Mouse (Mus musculus) neural tube, embryonic 15.5 days (tissue): ENCODE data around the gene Ptpro. TPM values are rescaled to one million over a fixed set of nuclear protein-coding genes. Genes with fewer than 3 reads are reported as not detected.

Experiments used
- ATAC-seq: fragments of 200-750 bp; cut with Nextera tagmentation; 2 replicates; pipeline ENCODE4 v1.8.0; 2017; ENCODE audit warnings: mild to moderate bottlenecking, moderate TSS enrichment, moderate library complexity; ENCODE audit not compliant: low FRiP score
- H3K27ac ChIP-seq: fragments of 300-500 bp; sonication (generic); replicated peaks from 2 replicates; pipeline ENCODE4 v1.5.1; 2015; ENCODE audit warnings: mild to moderate bottlenecking, inconsistent platforms
- H3K27me3 ChIP-seq: fragments of 300-500 bp; sonication (generic); replicated peaks from 2 replicates; pipeline ENCODE4 v1.6.1; 2015; ENCODE audit warnings: inconsistent platforms
- H3K36me3 ChIP-seq: fragments of 300-500 bp; sonication (generic); 2 replicates; pipeline ENCODE4 v1.6.1; 2015; ENCODE audit warnings: inconsistent platforms
- H3K4me1 ChIP-seq: fragments of 300-500 bp; sonication (generic); 2 replicates; pipeline ENCODE4 v1.6.1; 2015; ENCODE audit warnings: inconsistent platforms
- H3K4me2 ChIP-seq: fragments of 300-500 bp; sonication (generic); 2 replicates; pipeline ENCODE4 v1.6.1; 2015; ENCODE audit warnings: inconsistent platforms, mild to moderate bottlenecking, moderate library complexity
- H3K4me3 ChIP-seq: fragments of 300-500 bp; sonication (generic); replicated peaks from 2 replicates; pipeline ENCODE4 v1.5.1; 2015; ENCODE audit warnings: mild to moderate bottlenecking, inconsistent platforms
- H3K9ac ChIP-seq: fragments of 300-500 bp; sonication (generic); replicated peaks from 2 replicates; pipeline ENCODE4 v1.6.1; 2015; ENCODE audit warnings: mild to moderate bottlenecking, inconsistent platforms
- H3K9me3 ChIP-seq: fragments of 300-500 bp; sonication (generic); replicated peaks from 2 replicates; pipeline ENCODE4 v1.6.1; 2016; ENCODE audit warnings: inconsistent platforms
- WGBS: fragments of 180-500 bp; shearing (Covaris S2); methylation state at CpG from one replicate; pipeline ENCODE4 v1.1.7; 2015; ENCODE audit warnings: mixed read lengths; 5-methylcytosine and 5-hydroxymethylcytosine counted together
- polyA plus RNA-seq: library from polyadenylated mRNA; unstranded; fragments of >200 nt; fragmentation: Nextera tagmentation; extraction: Ambion mirVana; gene quantifications from 2 replicates; pipeline ENCODE4 v1.2.1, GENCODE M21; 2015

The Ptpro gene
- polyA plus RNA-seq, 1 experiment from 2014 or later: 49.5 TPM

GRCm38 (mm10) chr6:137262087-137262486, 10.0 kb downstream of the Ptpro start:
- no peak overlapping the region for H3K4me3 ChIP-seq
- H3K36me3 ChIP-seq: no peaks in the 10 kb centered on the region
- no peak overlapping the region for H3K27ac ChIP-seq
- WGBS: 20% methylated on average over 3 of the region's 3 CpGs
- H3K27me3 ChIP-seq: no peaks in the 10 kb centered on the region
- H3K9ac ChIP-seq: no peak overlapping the region
- H3K4me1 ChIP-seq: peaks cover 8% of the 10 kb centered on the region
- H3K4me2 ChIP-seq: no peak overlapping the region
- no peaks in the 10 kb centered on the region for H3K9me3 ChIP-seq
- no peak for ATAC-seq

- Histone ChIP-seq H3K4me2 (no peak overlapping the region), H3K4me3 (no peak overlapping the region), H3K4me1 (peaks cover 4% of the 10 kb centered on the region), H3K9me3 (no peaks in the 10 kb centered on the region), H3K36me3 (no peaks in the 10 kb centered on the region), H3K9ac (no peak overlapping the region), H3K27ac (no peak overlapping the region), H3K27me3 (no peaks in the 10 kb centered on the region)
- 51% methylated on average over 8 of the region's 8 CpGs for WGBS
- no peak; the same call in 1 of the 2 replicates for ATAC-seq
Measured at GRCm38 (mm10) chr6:137268019-137268418, 15.9 kb downstream of the Ptpro start.

GRCm38 (mm10) chr6:137268592-137268991, 16.5 kb downstream of the Ptpro start:
- Histone ChIP-seq H3K9ac (no peak overlapping the region), H3K27me3 (no peaks in the 10 kb centered on the region), H3K27ac (no peak overlapping the region), H3K4me3 (no peak overlapping the region), H3K9me3 (no peaks in the 10 kb centered on the region), H3K4me1 (peaks cover 4% of the 10 kb centered on the region), H3K4me2 (no peak overlapping the region), H3K36me3 (no peaks in the 10 kb centered on the region)
- ATAC-seq: no peak
- 81% methylated on average over 10 of the region's 10 CpGs for WGBS

- no peak overlapping the region for H3K9ac ChIP-seq
- H3K9me3 ChIP-seq: no peaks in the 10 kb centered on the region
- no peak overlapping the region for H3K4me2 ChIP-seq
- no peak overlapping the region for H3K4me3 ChIP-seq
- WGBS: 49% methylated on average over 8 of the region's 8 CpGs
- no peak for ATAC-seq
- no peaks in the 10 kb centered on the region for H3K27me3 ChIP-seq
- no peaks in the 10 kb centered on the region for H3K36me3 ChIP-seq
- H3K27ac ChIP-seq: no peak overlapping the region
- H3K4me1 ChIP-seq: peaks cover 2% of the 10 kb centered on the region
Measured at GRCm38 (mm10) chr6:137272513-137272912, 20.4 kb downstream of the Ptpro start.

GRCm38 (mm10) chr6:137277587-137277994, 25.5 kb downstream of the Ptpro start:
- Histone ChIP-seq H3K27me3 (no peaks in the 10 kb centered on the region), H3K4me1 (peaks cover 19% of the 10 kb centered on the region), H3K4me2 (peak overlapping the region; percentile 19), H3K4me3 (no peak overlapping the region), H3K27ac (no peak overlapping the region), H3K36me3 (no peaks in the 10 kb centered on the region), H3K9me3 (no peaks in the 10 kb centered on the region), H3K9ac (no peak overlapping the region)
- WGBS: 22% methylated on average over 12 of the region's 12 CpGs
- peak; percentile 43; the same call in 1 of the 2 replicates for ATAC-seq

- H3K36me3 ChIP-seq: no peaks in the 10 kb centered on the region
- H3K9me3 ChIP-seq: no peaks in the 10 kb centered on the region
- H3K27me3 ChIP-seq: no peaks in the 10 kb centered on the region
- no peak overlapping the region for H3K4me3 ChIP-seq
- ATAC-seq: no peak
- H3K4me2 ChIP-seq: no peak overlapping the region
- H3K27ac ChIP-seq: no peak overlapping the region
- H3K4me1 ChIP-seq: peaks cover 19% of the 10 kb centered on the region
- no peak overlapping the region for H3K9ac ChIP-seq
- 46% methylated on average over 7 of the region's 7 CpGs for WGBS
Measured at GRCm38 (mm10) chr6:137279576-137279975, 27.5 kb downstream of the Ptpro start.

GRCm38 (mm10) chr6:137281541-137282049, 29.5 kb downstream of the Ptpro start:
- no peaks in the 10 kb centered on the region for H3K27me3 ChIP-seq
- no peak overlapping the region for H3K4me3 ChIP-seq
- no peak overlapping the region for H3K4me2 ChIP-seq
- ATAC-seq: no peak
- no peak overlapping the region for H3K27ac ChIP-seq
- no peaks in the 10 kb centered on the region for H3K36me3 ChIP-seq
- H3K9me3 ChIP-seq: no peaks in the 10 kb centered on the region
- H3K9ac ChIP-seq: no peak overlapping the region
- WGBS: 83% methylated on average over 6 of the region's 6 CpGs
- peaks cover 19% of the 10 kb centered on the region for H3K4me1 ChIP-seq

GRCm38 (mm10) chr6:137282050-137282449, 29.9 kb downstream of the Ptpro start:
- no peaks in the 10 kb centered on the region for H3K27me3 ChIP-seq
- no peak overlapping the region for H3K4me3 ChIP-seq
- 83% methylated on average over 7 of the region's 7 CpGs for WGBS
- no peaks in the 10 kb centered on the region for H3K36me3 ChIP-seq
- H3K27ac ChIP-seq: no peak overlapping the region
- no peak overlapping the region for H3K9ac ChIP-seq
- H3K4me2 ChIP-seq: no peak overlapping the region
- peaks cover 19% of the 10 kb centered on the region for H3K4me1 ChIP-seq
- no peak for ATAC-seq
- no peaks in the 10 kb centered on the region for H3K9me3 ChIP-seq

GRCm38 (mm10) chr6:137286376-137286775, 34.3 kb downstream of the Ptpro start:
- WGBS: 94% methylated on average over 6 of the region's 6 CpGs
- no peak for ATAC-seq
- Histone ChIP-seq H3K27me3 (no peaks in the 10 kb centered on the region), H3K9me3 (no peaks in the 10 kb centered on the region), H3K4me2 (no peak overlapping the region), H3K4me1 (peaks cover 1% of the 10 kb centered on the region; the same call in 1 of the 2 replicates), H3K4me3 (no peak overlapping the region), H3K9ac (no peak overlapping the region), H3K27ac (no peak overlapping the region), H3K36me3 (no peaks in the 10 kb centered on the region)

GRCm38 (mm10) chr6:137287788-137288187, 35.7 kb downstream of the Ptpro start:
- no peak for ATAC-seq

GRCm38 (mm10) chr6:137288264-137288663, 36.1 kb downstream of the Ptpro start:
- H3K9me3 ChIP-seq: no peaks in the 10 kb centered on the region
- no peaks in the 10 kb centered on the region for H3K36me3 ChIP-seq
- H3K4me1 ChIP-seq: no peaks in the 10 kb centered on the region
- H3K4me3 ChIP-seq: no peak overlapping the region
- no peak overlapping the region for H3K27ac ChIP-seq
- no peak overlapping the region for H3K4me2 ChIP-seq
- no peaks in the 10 kb centered on the region for H3K27me3 ChIP-seq
- 92% methylated on average over 5 of the region's 5 CpGs for WGBS
- H3K9ac ChIP-seq: no peak overlapping the region
- ATAC-seq: no peak

More at GRCm38 (mm10) chr6:137287788-137288187, 35.7 kb downstream of the Ptpro start:
- 57% methylated on average over 7 of the region's 7 CpGs for WGBS
- Histone ChIP-seq H3K9ac (no peak overlapping the region), H3K9me3 (no peaks in the 10 kb centered on the region), H3K27me3 (no peaks in the 10 kb centered on the region), H3K4me3 (no peak overlapping the region), H3K4me2 (no peak overlapping the region), H3K36me3 (no peaks in the 10 kb centered on the region), H3K4me1 (no peaks in the 10 kb centered on the region), H3K27ac (no peak overlapping the region)

- Histone ChIP-seq H3K36me3 (no peaks in the 10 kb centered on the region), H3K4me1 (no peaks in the 10 kb centered on the region), H3K27ac (no peak overlapping the region), H3K27me3 (no peaks in the 10 kb centered on the region), H3K9ac (no peak overlapping the region), H3K9me3 (no peaks in the 10 kb centered on the region), H3K4me2 (no peak overlapping the region), H3K4me3 (no peak overlapping the region)
- no peak for ATAC-seq
- WGBS: 76% methylated on average over 2 of the region's 2 CpGs
Measured at GRCm38 (mm10) chr6:137292421-137292820, 40.3 kb downstream of the Ptpro start.
